Comparison of ENCODE assay signal across 24 mouse cellular contexts in the genomic region with DNA sequence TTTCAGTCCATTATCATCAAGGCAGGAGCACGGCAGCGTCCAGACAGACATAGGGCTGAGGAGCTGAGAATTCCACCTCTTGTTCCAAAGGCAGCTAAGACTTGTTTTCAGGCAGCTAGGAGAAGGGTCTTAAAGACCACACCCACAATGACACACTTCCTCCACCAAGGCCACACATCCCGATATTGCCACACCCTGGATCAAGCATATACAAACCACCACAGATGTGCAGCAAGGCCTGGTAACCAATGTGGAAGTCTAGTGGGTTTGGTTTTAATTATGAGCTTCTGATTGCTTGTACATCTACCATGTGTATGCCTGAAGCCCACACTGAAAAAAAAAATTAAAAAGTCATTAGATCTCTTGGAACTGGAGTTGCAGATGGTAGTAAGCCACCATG.
"Had no signal": no experiment of that assay in that cellular context is flagged by ENCODE, and none has a peak within 500 bp of the region (broad histone marks: within the 10 kb centered on the region; RNA-seq: fewer than 3 reads in every experiment).

No protein-coding gene starts in this region.

- H3K27ac ChIP-seq: heart, embryonic 10.5 days; hindbrain, embryonic 10.5 days; hindbrain, embryonic 12.5 days; hindbrain, embryonic 14.5 days; intestine, embryonic 15.5 days; limb, embryonic 13.5 days; limb, embryonic 15.5 days; liver, embryonic 14.5 days had no signal

- ATAC-seq: hindbrain, embryonic 16.5 days; inflammation-experienced regulatory T-cells, adult 6 months; intestine, embryonic 15.5 days; intestine, postnatal 0 days; liver, embryonic 12.5 days had no signal

- H3K4me1 ChIP-seq: heart, embryonic 12.5 days; hindbrain, embryonic 10.5 days; hindbrain, embryonic 12.5 days; intestine, embryonic 15.5 days; limb, embryonic 13.5 days; limb, embryonic 15.5 days had no signal

- DNase-seq: gastrocnemius, postnatal 14 days; gastrocnemius, postnatal 36 days; heart, adult 18-20 months; heart, postnatal 10 days; heart, postnatal 4 days; kidney, adult 18-20 months; kidney, adult 8-10 months; kidney, postnatal 10 days; kidney, postnatal 25 days; kidney, postnatal 4 days; left cerebral cortex, postnatal 4 days had no signal

- H3K4me2 ChIP-seq: heart, embryonic 12.5 days; hindbrain, embryonic 12.5 days; hindbrain, embryonic 14.5 days; intestine, embryonic 15.5 days; limb, embryonic 13.5 days; limb, embryonic 15.5 days; liver, embryonic 12.5 days had no signal

- H3K4me3 ChIP-seq: heart, embryonic 10.5 days; heart, embryonic 12.5 days; hindbrain, embryonic 10.5 days; hindbrain, embryonic 12.5 days; intestine, embryonic 15.5 days; limb, embryonic 13.5 days; limb, embryonic 15.5 days; liver, embryonic 12.5 days had no signal

- H3K9me3 ChIP-seq: heart, embryonic 10.5 days; heart, embryonic 12.5 days; hindbrain, embryonic 10.5 days; hindbrain, embryonic 12.5 days; intestine, embryonic 15.5 days; limb, embryonic 13.5 days; limb, embryonic 15.5 days; liver, embryonic 12.5 days had no signal

- H3K9ac ChIP-seq: heart, embryonic 12.5 days; hindbrain, embryonic 12.5 days; hindbrain, embryonic 14.5 days; intestine, embryonic 15.5 days; limb, embryonic 13.5 days; limb, embryonic 15.5 days; liver, embryonic 12.5 days; liver, embryonic 14.5 days had no signal

- H3K27me3 ChIP-seq: heart, embryonic 12.5 days; hindbrain, embryonic 12.5 days; intestine, embryonic 15.5 days; limb, embryonic 13.5 days; limb, embryonic 15.5 days; liver, embryonic 12.5 days had no signal

- H3K36me3 ChIP-seq: heart, embryonic 10.5 days; heart, embryonic 12.5 days; hindbrain, embryonic 10.5 days; hindbrain, embryonic 12.5 days; intestine, embryonic 15.5 days; limb, embryonic 13.5 days; limb, embryonic 15.5 days; liver, embryonic 12.5 days had no signal
